Mouse (Mus musculus): ENCODE measurements around the gene Tspan5.

DNA sequence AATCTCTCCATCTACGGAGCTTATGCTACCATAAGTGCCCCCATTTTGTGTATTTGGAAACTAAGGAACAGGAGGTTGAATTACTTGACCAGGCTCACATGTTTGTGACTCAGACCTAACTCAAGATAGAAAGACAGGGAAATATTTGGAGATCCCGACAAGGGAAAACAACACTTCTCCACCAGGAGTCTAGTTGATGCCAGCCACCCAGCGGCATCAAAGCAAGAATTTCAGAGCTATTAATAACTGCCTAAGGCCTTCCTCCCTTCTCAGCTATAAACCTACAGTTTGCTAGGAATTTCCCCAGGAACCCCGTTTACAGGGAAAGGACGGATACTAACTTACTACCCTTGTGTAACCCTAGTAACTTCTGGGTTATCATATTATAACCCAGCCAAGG is 113.4 kb downstream of the Tspan5 start:
- TF ChIP-seq EP300 (IDR thresholded peaks at IDR 0.05; ENCODE audit: low read depth): no peak
- TF ChIP-seq CTCF (IDR thresholded peaks at IDR 0.05; ENCODE audit: low read depth): no peak
